Mouse (Mus musculus) left cerebral cortex, adult 11 months (tissue): ENCODE results near the gene Amhr2.

Experiments used
- DNase-seq: peaks from one replicate; pipeline ENCODE4 v3.0.0; 2022; ENCODE audit warnings: low spot score

Gene Amhr2

DNA sequence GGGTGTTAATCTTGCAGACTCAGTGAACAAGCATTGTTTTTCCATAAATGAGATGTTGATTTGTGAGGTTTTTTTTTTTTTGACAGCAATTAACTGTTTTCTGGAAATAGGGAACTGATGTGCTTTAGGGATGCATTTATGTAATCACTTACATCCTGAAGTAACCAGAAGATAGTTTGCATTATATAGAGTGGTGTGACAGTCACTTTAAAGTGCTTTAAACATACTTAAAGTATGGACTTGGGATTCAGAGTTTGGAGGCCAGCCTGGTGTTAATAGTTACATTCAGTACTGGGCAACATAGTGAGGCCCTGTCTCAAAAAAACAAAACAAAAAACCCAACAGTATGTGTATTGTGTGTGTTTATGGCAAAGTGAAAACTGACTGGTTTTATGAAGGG lies 26.6 kb downstream of the Amhr2 start:
- no peak for DNase-seq

DNA sequence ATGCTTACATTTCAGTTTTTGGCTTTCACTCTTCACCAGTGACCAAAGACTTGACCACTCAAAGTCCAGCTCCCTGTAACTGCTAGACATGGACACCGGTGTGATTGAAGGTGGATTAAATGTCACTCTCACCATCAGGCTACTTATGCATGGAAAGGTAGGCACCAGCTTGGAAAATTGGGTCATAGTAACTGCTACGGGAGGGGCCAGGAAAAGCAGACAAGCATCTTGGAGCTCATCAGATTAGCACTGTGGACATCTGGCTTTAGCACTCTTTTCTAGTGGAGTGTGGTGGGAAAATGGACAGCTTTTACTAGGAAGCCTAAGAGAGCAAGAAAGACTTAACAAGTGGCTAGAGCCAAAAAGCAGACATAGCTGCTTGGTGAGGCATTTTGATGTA lies 28.1 kb downstream of the Amhr2 start:
- no peak for DNase-seq

DNA sequence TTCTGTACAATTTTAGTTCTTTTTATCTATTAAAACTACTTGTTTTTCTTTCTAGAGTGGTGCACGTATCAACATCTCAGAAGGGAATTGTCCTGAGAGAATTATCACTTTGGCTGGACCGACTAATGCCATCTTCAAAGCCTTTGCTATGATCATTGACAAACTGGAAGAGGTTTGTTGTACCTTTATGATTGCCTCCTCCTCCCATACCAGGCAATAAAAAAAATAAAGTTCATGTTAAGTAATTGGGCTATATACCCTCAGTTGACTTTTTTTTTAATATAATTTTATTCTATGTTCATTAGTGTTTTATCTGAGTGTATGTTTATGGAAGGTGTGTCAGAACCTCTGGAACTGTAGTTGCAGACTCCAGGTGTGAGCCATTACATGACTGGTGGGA lies 29.4 kb downstream of the Amhr2 start:
- DNase-seq, result no peak

DNA sequence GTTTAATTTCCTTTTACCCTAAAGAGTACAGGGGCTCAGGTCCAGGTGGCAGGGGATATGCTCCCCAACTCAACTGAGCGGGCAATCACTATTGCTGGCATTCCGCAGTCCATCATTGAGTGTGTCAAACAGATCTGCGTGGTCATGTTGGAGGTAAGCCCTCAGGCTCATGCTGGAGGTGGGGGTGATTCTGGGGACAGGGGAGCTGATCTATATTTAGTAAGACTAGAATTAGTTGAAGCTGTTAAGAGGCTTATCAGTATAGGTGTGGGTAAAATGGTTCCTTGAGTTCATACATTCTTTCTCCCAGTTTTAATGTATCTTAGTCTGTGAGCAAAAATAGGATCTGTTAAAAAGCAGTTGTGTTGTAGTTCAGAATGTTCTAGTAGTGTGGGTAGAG lies 38.0 kb downstream of the Amhr2 start:
- DNase-seq, result no peak

DNA sequence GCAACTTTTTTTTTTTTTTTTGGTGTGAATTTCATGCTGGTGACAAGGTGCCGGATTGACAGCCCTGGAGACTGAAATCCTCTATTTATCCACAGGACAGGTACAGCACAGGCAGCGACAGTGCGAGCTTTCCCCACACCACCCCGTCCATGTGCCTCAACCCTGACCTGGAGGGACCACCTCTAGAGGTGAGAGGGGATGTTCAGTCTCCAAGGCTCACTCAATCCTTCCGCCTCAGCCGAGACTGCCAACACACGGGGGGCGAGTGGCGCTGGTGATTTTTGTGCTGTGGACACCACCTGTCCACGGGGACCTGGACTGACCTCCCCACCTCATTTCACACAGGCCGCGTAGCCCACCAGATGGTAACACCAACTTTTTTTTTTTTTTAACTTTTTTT lies 40.7 kb downstream of the Amhr2 start:
- no peak for DNase-seq

DNA sequence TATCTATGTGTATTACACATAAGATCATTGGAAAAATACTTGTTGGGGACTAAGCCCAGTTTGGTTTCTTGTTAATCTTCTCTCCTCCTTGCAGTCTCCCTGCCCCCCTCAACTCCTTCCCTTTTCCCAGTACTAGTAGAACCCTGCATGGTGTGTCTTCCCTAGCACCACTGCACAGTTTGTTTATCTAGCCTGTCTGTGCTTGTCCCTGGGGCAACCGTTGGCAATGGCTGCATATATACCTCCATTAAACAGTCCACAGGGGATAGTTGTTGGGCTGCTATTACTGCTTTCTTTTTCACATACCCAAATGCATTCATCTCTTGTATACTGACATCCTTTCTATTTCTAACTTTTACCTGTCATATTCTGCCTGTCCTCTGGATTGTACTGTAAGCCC lies 42.5 kb downstream of the Amhr2 start:
- DNase-seq, result no peak

DNA sequence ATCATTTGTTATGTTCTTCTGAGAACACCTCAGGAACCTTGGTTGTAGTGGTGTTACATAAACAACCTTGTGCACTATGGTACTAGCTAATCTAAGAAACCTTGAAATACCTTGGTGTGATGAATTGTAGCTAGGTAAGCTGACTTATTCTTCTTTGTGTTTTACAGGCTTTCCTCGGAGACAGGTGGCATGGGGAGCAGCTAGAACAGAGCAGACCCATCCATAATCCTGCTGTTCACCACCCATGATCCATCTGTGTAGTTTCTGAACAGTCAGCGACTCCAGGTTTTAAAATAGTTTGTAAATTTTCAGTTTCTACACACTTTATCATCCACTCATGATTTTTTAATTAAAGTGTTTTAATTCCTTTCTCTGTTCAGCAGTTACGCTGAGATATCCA lies 53.2 kb downstream of the Amhr2 start:
- DNase-seq, result no peak

DNA sequence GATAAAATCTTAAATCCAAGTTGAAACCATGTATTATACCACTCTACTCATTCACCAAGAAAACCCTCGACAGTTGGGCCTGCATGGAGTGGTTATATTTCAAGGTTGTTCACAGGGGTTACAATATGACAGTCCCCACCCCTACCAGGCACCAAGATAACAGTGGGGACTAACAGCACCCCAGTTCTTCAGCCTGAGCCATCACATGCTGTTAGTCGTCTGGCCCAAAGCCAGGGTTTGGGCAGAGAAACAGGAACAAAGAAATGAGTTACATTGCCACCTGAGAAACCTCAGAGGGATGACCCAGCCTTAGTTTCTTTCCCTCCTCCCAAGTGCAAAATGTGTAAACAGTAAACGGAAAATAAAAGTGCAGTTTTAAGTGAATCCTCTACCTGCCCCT lies 54.2 kb downstream of the Amhr2 start:
- DNase-seq, result no peak

DNA sequence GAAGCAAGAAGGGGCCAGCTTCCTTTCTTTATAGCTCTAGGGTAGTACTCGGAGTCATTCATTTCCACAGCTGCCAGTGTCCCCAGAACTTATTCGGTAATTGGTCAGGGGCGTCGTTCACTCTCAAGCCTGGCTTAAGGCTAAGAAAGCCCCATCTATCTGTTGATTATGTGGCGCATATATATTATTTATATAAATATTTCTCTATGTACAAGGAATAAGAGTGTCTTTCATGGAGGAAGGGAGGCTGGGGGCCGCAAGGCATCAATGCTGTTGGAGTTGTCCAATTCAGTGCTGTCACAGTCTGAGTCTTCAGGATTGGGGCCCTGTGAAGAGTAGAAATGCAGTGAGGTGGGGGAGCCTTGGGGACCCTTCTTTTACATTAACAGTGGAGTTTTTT lies 54.7 kb downstream of the Amhr2 start:
- DNase-seq, result no peak

DNA sequence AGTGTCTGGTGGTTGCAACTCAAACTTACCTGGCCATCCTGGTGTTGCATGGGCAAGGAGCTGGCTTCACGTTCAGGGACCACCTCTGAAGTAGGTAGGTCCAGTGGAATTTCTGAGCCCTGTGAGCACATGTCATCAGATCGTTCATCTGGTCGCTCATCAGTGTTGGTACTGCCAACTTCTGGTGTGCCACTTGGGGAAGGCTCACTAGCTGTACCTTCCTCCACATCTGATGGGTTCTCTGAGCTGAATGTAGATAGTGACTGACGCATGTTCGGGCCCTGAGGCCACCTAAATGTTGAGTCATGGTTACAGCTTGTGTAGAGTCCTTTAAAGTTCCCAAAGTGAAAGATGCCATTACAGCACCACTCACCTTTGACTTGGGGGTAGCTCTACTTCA lies 55.3 kb downstream of the Amhr2 start:
- no peak for DNase-seq

DNA sequence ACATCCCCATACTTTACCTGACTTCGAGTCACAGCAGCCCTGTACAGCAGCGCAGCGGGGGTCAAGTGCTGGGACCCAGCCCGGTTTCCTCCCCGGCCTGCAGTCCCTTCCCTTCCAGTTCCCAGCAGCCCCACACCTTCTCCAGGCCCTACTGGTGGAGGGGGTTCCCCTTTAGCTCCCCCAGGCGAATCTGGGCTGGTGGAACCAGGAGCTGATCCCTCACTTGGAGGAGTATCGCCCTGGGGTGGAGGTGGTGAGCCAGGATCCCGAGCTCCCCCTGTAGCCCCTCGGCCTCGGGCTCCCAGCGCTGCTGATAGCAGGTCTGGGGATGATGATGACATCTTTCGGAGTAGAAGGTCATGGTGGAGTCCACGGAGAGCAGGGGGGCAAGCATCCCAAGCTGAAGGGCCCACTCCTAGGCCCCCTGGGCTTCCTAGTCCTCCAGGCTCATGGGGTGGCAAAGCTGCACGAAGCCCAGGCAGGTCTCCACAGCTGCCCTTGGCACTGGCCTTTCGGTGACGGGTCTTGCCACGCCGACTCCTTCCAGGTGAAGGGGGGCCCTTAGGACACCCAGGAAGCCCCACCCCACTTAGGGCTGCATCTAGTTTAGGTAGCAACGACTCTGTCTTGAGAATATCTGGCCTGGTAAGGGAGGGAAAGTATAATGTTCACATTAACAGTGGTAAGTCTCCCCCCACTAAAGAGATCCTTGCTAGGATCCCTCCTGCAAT lies 56.1 kb downstream of the Amhr2 start:
- DNase-seq, result no peak

DNA sequence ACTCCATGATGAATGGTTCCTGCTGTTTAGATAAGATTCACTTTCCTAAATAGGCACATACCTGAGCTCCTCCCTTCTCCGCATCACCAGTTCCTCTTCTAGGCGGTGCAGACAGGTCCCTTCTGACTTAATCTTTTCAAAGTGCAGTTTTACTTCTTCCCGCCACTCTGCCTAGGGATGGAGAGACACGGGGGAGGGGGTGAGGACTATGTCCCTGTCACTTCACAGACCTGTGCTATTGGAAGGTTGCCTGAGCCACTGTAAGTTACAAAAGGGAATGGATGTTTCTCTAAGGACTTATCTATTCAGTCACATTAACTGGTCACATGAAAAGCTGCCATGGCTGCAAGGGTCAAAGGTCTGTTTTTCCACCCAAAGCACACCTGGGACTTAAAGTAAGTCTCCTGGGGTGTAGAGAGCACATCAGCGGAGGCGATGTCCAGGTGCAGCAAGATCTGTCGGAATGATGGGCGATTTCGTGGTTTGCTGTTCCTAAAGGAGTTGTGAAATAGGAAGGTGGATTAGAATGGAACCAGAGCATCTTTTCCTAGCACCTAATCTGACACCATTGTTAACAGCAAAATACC lies 57.2 kb downstream of the Amhr2 start:
- DNase-seq, result no peak

DNA sequence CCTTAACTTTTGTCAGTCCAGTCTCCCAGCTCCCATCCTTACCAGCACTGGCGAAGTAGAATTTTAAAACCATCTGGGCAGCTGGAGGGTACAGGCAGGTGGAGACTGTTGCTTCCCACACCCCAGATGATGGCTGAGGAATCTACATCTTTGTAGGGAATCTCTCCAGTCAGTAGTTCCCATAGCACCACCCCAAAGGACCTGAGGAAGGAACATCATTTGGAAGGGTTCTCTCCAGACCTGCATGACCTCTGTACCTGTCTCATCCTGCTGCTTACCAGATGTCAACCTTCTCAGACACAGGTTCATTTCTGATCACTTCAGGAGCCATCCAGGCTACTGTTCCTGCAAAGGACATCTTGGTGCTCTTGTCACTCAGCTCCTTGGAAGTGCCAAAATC lies 58.3 kb downstream of the Amhr2 start, which contains the start of gene Gm10337:
Gm10337 (plus strand) TSS at position 276 of the 400 bp plus-strand sequence.
- no peak for DNase-seq
